Mouse (Mus musculus) heart, embryonic 15.5 days (tissue): ENCODE results near the gene Rpl36-ps4. TPM values are rescaled to one million over a fixed set of nuclear protein-coding genes. Genes with fewer than 3 reads are reported as not detected.

Experiments
- ATAC-seq: fragments of 200-750 bp; cut with Nextera tagmentation; replicated peaks from 2 replicates; pipeline ENCODE4 v1.8.0; 2017; ENCODE audit warnings: low read depth, moderate TSS enrichment; ENCODE audit not compliant: insufficient number of reproducible peaks, insufficient read depth, low FRiP score
- H3K27ac ChIP-seq: fragments of 300-500 bp; sonication (generic); 2 replicates; pipeline ENCODE4 v1.5.1; 2015; ENCODE audit warnings: mild to moderate bottlenecking, inconsistent platforms
- H3K27me3 ChIP-seq: fragments of 300-500 bp; sonication (generic); 2 replicates; pipeline ENCODE4 v1.6.1; 2015; ENCODE audit warnings: inconsistent platforms
- H3K36me3 ChIP-seq: fragments of 300-500 bp; sonication (generic); 2 replicates; pipeline ENCODE4 v1.6.1; 2015; ENCODE audit warnings: mild to moderate bottlenecking, inconsistent platforms
- H3K4me1 ChIP-seq: fragments of 300-500 bp; sonication (generic); replicated peaks from 2 replicates; pipeline ENCODE4 v1.6.1; 2015; ENCODE audit warnings: inconsistent platforms
- H3K4me2 ChIP-seq: fragments of 300-500 bp; sonication (generic); 2 replicates; pipeline ENCODE4 v1.6.1; 2015; ENCODE audit warnings: inconsistent platforms, mild to moderate bottlenecking, moderate library complexity
- H3K4me3 ChIP-seq: fragments of 300-500 bp; sonication (generic); 2 replicates; pipeline ENCODE4 v1.5.1; 2015; ENCODE audit warnings: mild to moderate bottlenecking, inconsistent platforms
- H3K9ac ChIP-seq: fragments of 300-500 bp; sonication (generic); 2 replicates; pipeline ENCODE4 v1.6.1; 2015; ENCODE audit warnings: mild to moderate bottlenecking, inconsistent platforms
- H3K9me3 ChIP-seq: fragments of 300-500 bp; sonication (generic); replicated peaks from 2 replicates; pipeline ENCODE4 v1.6.1; 2016; ENCODE audit warnings: inconsistent platforms
- WGBS: fragments of 180-500 bp; shearing (Covaris S2); methylation state at CpG from one replicate; pipeline ENCODE4 v1.1.7; 2015; ENCODE audit warnings: mixed read lengths; 5-methylcytosine and 5-hydroxymethylcytosine counted together
- polyA plus RNA-seq: library from polyadenylated mRNA; unstranded; fragments of >200 nt; fragmentation: Nextera tagmentation; extraction: Ambion mirVana; gene quantifications from 2 replicates; pipeline ENCODE4 v1.2.1, GENCODE M21; 2015

The Rpl36-ps4 gene
- not detected in 2 replicates for polyA plus RNA-seq

DNA sequence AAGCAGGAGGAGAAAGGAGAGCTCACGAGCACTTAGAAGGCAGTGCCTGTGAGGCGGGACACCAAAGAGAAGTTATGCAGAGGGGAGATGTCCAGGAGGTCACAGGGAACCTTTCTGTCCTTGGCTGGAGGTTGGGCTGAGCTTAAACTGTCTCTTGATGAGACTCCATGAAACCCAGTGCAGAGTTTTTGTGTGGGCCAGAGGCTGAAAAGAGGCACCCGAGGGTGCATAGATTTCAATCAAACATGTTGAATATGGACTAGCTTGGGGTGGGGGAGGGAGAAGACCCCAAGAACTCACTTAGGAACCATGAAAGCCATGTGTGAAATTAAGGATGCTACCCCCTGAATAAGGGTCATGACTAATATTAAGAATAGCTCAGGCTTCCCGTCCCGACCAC is at the start of gene Rpl36-ps4:
TSS of gene Rpl36-ps4 (plus strand) at position 301 of the 400 bp plus-strand sequence.
- no peaks in the 10 kb centered on the region for H3K27me3 ChIP-seq
- no peak within 1 kb of the TSS for H3K4me2 ChIP-seq
- no peaks in the 10 kb centered on the region for H3K9me3 ChIP-seq
- H3K4me1 ChIP-seq: no peaks in the 10 kb centered on the region
- no peaks in the 10 kb centered on the region for H3K36me3 ChIP-seq
- no peak for ATAC-seq
- 76% methylated on average over 5 of the region's 5 CpGs for WGBS
- H3K27ac ChIP-seq: no peak within 1 kb of the TSS
- H3K9ac ChIP-seq: no peak within 1 kb of the TSS
- no peak within 1 kb of the TSS for H3K4me3 ChIP-seq

DNA sequence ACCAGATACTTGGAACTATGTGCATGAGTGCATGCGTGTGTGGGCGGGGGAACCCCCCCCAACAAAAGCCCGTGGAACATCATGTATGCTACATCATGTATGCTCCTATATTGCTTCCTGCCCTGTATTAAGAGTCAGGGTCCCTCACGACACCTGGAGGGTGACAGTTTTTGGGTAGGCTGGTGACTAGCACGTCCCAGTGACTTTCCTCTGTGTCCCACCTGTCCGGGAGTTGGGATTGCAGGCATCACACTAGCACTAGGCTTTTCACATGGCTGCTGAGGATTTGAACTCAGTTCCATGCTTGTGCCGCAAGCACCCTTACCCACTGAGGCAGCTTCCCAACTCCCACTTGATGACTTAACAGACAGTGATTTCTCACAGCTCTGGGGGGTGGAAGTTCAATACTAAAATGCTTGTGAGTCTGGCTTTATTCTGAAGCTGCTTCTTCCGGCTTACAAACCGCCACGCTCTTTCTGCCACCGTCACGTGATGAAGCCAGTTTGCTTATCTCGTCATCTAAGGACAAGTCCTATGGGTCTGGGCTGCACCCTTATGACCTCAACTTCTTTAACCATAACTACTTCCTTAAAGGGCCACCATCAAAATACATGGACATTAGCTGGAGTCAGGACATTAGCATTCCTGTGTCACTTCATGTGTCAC is 49.2 kb upstream of the Rpl36-ps4 start:
- Histone ChIP-seq H3K4me2 (no peak overlapping the region), H3K27ac (no peak overlapping the region), H3K9ac (no peak overlapping the region), H3K4me3 (no peak overlapping the region), H3K36me3 (no peaks in the 10 kb centered on the region), H3K27me3 (no peaks in the 10 kb centered on the region), H3K4me1 (peaks cover 5% of the 10 kb centered on the region), H3K9me3 (no peaks in the 10 kb centered on the region)
- no peak for ATAC-seq
- 82% methylated on average over 13 of the region's 13 CpGs for WGBS

DNA sequence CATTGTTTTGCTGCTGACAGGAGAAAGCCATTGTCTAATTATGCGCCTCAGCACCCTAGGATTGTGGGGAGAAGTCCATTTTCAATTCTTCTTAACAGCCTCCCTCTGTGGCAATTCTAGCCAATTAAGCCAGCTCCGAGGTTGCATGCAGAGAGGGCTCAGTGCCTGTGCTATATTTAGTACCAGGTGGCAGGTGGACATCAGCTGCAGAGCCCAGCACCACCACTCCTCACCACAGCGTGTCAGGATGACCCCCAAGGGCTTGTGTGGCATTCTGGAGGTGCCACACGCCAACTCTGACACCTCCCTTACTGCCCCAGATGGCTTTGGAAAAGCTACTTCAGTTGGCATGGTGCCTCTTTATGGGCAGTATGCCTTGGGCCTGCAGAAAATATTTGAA is 48.5 kb upstream of the Rpl36-ps4 start:
- Histone ChIP-seq H3K4me2 (no peak overlapping the region), H3K36me3 (no peaks in the 10 kb centered on the region), H3K27me3 (no peaks in the 10 kb centered on the region), H3K4me3 (no peak overlapping the region), H3K27ac (no peak overlapping the region), H3K9me3 (no peaks in the 10 kb centered on the region), H3K9ac (no peak overlapping the region), H3K4me1 (peaks cover 5% of the 10 kb centered on the region)
- no peak; the same call in 1 of the 2 replicates for ATAC-seq
- 38% methylated on average over 4 of the region's 4 CpGs for WGBS

DNA sequence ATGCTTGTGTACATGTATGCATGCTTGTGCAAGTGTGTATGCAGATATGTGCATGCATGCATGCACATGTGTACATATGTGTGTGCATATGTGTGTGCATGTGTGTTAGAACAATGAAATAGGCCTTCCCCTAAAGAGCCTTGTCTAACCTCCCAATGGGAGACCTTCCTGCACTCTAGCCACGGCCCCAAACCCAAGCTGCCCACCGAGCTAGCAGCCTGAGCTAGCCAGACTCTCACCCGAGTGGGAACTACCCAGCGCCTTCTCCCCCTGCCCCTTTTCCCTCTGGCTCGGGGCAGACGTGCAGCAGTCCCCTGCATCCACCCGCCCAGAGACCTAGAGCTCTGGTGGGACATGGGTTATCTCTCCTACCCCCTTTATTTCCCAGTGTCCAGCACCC is 47.3 kb upstream of the Rpl36-ps4 start:
- ATAC-seq: no peak
- H3K27me3 ChIP-seq: no peaks in the 10 kb centered on the region
- H3K9ac ChIP-seq: no peak overlapping the region
- H3K4me3 ChIP-seq: no peak overlapping the region
- no peaks in the 10 kb centered on the region for H3K36me3 ChIP-seq
- WGBS: 71% methylated on average over 7 of the region's 7 CpGs
- H3K4me1 ChIP-seq: peaks cover 5% of the 10 kb centered on the region
- no peak overlapping the region for H3K27ac ChIP-seq
- no peaks in the 10 kb centered on the region for H3K9me3 ChIP-seq
- no peak overlapping the region for H3K4me2 ChIP-seq

DNA sequence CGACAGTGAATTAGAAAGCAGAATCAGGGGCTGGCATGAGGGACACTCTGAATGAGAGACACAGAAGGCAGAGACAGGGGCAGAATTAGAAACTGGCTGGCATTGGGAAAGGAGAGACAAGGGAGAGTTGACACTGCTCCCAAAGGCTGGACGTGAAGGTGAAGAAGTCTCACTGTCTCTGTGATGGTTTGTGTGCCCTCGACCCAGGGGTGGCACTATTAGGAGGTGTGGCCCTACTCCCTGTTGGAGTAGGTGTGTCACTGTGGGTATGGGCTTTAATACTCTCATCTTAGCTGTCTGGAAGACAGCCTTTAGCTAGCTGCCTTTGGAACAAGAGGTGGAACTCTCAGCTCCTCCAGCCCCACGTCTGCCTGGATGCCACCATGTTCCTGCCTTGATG is 46.8 kb upstream of the Rpl36-ps4 start:
- WGBS: 78% methylated on average over 4 of the region's 4 CpGs
- Histone ChIP-seq H3K36me3 (no peaks in the 10 kb centered on the region), H3K4me1 (peaks cover 5% of the 10 kb centered on the region), H3K27ac (no peak overlapping the region), H3K9ac (no peak overlapping the region), H3K9me3 (no peaks in the 10 kb centered on the region), H3K4me3 (no peak overlapping the region), H3K4me2 (no peak overlapping the region), H3K27me3 (no peaks in the 10 kb centered on the region)
- ATAC-seq: no peak

DNA sequence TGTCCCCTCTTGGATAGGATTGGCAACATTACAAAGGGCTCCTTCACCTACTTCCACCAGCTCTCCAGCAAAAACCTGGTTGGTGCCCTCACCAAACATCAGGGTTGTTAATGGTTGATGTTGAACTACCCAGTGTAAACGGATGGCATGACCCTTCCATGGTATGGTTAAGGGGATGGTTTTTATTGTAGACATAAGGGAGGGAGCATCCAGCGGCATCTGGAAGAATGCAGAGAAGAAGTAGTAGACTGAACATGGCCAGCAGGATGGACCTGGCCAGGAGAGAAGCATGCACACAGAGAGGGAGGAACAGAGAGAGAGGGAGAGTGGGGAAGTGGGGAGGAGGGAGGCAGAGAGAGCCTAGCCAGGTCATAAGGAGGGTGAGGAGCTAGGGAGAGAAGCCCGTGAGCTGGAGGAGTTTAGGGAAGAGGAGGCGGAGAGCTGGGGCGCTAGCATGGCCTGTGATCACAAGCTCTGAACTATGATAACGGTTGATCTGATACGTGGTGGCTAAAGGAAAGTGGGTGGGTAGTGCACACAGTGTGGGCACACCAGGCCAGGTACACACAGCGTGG is 45.3 kb upstream of the Rpl36-ps4 start:
- Histone ChIP-seq H3K4me2 (no peak overlapping the region), H3K4me1 (peaks cover 5% of the 10 kb centered on the region), H3K9me3 (no peaks in the 10 kb centered on the region), H3K27me3 (no peaks in the 10 kb centered on the region), H3K4me3 (no peak overlapping the region), H3K27ac (no peak overlapping the region), H3K9ac (no peak overlapping the region), H3K36me3 (no peaks in the 10 kb centered on the region)
- WGBS: 77% methylated on average over 8 of the region's 8 CpGs
- ATAC-seq: no peak

DNA sequence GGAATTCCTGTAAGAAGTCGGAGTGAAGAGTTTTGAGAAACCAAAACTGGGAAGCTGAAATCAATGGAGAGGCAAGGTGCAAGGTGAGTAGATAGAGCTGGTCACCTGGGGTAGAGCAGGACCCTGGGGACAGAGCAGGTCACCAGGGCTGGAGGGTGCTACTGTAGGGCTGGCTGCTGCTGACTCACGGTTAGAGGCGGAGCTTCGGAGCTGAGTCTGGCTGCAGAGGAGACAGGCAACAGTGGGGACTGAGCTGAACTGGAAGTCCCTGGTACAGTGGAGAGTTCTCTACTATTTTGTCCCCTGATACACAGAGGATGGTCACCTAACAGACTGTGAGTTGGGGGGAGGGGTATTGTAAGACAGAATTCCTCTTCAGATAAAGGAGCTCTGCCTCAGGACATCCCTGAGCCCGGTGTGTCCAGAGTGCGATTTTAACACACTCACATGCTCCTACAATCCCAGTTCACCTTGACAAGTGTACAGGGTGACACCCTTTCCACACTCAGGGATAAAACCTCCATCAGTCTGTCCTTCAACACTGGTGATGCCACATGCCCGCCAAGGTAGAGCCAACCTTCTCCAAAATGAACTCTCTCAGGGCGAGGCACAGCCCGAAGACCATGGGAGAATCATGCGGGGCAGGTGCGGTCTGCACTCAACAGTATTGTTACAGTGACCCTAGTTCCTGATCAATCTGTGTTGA is 44.3 kb upstream of the Rpl36-ps4 start:
- Histone ChIP-seq H3K9ac (no peak overlapping the region), H3K4me1 (peaks cover 5% of the 10 kb centered on the region), H3K27me3 (no peaks in the 10 kb centered on the region), H3K36me3 (no peaks in the 10 kb centered on the region), H3K4me3 (no peak overlapping the region), H3K4me2 (no peak overlapping the region), H3K27ac (no peak overlapping the region), H3K9me3 (no peaks in the 10 kb centered on the region)
- ATAC-seq: no peak
- 71% methylated on average over 11 of the region's 11 CpGs for WGBS

DNA sequence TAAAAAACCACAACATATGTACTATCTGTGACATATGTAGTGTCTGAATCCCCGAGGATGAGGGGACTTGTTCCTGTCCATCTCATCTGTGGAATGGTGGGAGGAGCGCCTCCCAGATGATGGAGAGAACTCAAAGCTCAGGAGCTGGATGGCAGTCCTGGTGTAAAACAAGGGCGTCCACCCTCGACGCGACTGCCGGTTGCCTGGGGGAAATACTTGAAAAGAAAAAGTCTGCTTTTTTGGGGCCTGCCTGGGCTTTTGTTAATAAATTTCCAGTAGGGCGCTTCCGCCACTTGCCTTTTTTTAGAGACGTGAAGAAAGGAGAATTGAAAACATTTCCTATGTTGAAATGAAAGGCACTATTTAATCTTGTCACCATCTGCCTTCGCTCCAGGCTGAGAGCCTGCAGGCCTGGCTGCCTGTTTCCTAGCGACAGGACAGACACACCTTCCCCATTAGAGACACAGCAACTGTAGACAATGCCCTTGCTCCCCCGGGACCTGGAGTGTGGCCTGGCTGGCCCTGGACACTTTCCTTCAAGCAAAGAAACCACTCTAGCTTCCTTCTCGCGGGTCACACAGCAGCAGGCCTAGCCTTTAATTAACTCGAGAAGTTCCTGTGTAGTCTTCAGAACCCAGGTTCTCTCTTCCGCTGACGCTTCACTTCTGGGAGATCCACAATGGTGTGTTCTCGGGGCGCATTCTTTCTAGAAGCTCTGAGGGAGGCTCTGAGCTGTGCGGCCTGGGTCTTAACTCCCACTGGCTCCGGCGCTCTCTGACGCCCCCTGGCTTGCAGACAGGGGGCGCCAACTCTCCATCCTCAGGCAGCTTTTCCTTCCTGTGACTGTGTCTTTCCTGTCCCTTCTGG is 43.3 kb upstream of the Rpl36-ps4 start:
- WGBS: 24% methylated on average over 25 of the region's 25 CpGs
- Histone ChIP-seq H3K4me1 (peaks cover 2% of the 10 kb centered on the region), H3K9ac (no peak overlapping the region), H3K4me3 (no peak overlapping the region), H3K36me3 (no peaks in the 10 kb centered on the region), H3K27ac (no peak overlapping the region), H3K4me2 (peak overlapping the region; percentile 23), H3K9me3 (no peaks in the 10 kb centered on the region), H3K27me3 (no peaks in the 10 kb centered on the region)
- ATAC-seq: peak; percentile 72; the same call in 1 of the 2 replicates

DNA sequence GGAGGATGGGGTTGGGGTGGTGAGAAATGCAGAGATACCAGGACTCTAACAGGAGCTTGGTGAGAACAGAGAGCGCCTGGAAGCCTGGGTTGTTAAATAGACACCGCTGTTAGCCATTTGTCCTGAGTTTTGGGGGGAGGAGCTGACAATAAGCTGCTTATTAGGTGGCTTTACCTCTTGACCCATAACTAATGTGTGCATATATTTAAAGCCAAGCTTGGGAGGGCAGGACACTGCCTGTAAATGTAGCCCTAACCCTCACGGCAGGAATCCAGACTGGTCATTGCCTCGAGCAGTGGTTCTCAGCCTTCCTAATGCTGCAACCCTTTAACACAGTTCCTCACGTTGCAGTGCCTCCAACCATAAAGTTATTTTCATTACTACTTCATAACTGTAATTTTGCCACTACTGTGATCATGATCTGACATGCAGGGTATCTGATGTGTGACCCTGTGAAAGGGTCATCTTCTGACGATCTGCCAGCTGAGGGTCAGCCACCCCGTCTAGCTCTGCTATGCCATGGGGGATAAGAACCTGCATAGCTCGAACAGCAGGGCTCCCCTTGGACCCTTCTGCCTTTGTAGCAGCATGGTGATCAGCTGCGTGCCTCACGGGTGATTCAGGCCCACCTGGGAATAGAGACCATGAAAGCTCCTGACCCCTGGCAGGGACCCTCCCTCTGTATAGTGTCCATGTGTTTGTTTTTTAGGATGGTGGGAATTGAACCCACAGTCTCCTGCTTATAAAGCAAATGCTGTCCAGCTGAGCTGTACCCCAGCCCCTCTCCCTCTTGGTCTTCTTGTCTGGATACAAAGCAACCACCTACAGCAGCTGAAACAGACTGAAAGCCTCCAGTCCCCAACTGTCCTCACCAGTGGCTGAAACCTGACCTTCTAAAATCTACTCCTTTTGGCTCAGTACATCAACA is 42.0 kb upstream of the Rpl36-ps4 start:
- Histone ChIP-seq H3K36me3 (no peaks in the 10 kb centered on the region), H3K9ac (no peak overlapping the region), H3K27ac (no peak overlapping the region), H3K27me3 (no peaks in the 10 kb centered on the region), H3K4me1 (peaks cover 5% of the 10 kb centered on the region), H3K4me2 (no peak overlapping the region), H3K9me3 (no peaks in the 10 kb centered on the region), H3K4me3 (no peak overlapping the region)
- WGBS: 74% methylated on average over 10 of the region's 10 CpGs
- no peak for ATAC-seq

DNA sequence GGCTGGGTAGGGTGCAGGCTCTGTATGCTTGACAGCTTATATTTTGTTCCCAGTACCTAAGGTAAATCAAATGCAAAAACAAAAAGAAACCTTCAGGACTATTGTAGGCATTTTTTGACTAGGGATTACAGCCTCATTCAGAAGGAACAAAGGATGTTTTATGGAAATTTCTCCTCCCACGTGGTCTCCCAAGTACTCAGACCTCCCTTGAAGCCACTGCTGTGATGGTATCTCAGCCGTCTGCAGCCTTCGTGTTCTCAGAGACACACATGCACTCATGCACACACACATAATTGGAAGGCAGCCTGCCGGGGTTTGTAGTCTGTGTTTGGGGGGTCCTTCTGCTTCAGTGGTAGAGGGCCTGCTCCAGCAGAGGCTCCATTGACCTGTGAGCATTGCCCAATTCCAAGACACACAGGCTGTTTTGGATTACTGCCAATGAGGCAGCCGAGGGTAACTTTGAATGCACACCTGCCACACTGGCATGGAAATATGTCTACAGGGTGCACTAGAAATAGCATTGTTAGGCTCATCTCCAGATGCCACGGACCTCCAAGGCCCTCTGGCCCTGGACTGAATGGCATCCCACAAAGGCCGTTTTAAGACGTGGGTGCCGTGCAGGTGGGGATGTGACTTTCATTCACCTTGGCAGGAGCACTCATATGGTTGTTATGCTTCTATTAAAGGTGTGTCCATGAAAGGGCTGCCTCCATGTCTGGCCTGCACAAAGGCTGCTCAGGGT is 41.1 kb upstream of the Rpl36-ps4 start:
- H3K4me1 ChIP-seq: peaks cover 5% of the 10 kb centered on the region
- H3K36me3 ChIP-seq: no peaks in the 10 kb centered on the region
- no peak overlapping the region for H3K4me2 ChIP-seq
- WGBS: 58% methylated on average over 9 of the region's 9 CpGs
- H3K27ac ChIP-seq: no peak overlapping the region
- H3K27me3 ChIP-seq: no peaks in the 10 kb centered on the region
- H3K9me3 ChIP-seq: no peaks in the 10 kb centered on the region
- H3K9ac ChIP-seq: no peak overlapping the region
- ATAC-seq: no peak
- H3K4me3 ChIP-seq: no peak overlapping the region
